Mouse (Mus musculus) megakaryocyte, embryonic 14.5 days (primary cell): ENCODE measurements around the gene Nalcn.

ENCODE experiments used
- FLI1 ChIP-seq: IDR thresholded peaks from 2 replicates; pipeline ENCODE4 v1.6.1; 2012; ENCODE audit warnings: low read length, inconsistent platforms, mixed read lengths
- GATA1 ChIP-seq: IDR thresholded peaks from 3 replicates; pipeline ENCODE4 v1.6.1; 2012; ENCODE audit warnings: mixed read lengths, low read length, inconsistent platforms, borderline replicate concordance

DNA sequence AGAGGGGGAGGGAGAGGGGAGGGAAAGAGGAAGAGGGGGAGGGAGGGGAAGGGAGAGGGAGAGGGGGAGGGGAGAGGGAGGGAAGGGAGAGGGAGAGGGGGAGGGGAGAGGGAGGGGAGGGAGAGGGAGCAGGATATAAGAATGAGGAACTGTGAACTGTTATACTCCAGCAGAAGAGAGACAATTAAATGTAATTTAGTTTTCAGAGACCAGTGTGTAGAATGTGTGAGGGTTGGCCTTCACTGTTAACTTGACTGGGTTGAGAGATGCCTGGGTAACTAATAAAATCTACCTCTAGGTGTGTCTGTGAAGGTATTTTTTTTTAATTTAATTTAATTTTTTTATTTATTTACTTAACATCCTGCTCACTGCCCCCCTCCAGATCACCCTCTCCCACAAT lies 71.4 kb downstream of the Nalcn start:
- TF ChIP-seq FLI1: no peak
- no peak for TF ChIP-seq GATA1
